Comparison of ENCODE assay signal across 16 mouse cellular contexts in the genomic region with DNA sequence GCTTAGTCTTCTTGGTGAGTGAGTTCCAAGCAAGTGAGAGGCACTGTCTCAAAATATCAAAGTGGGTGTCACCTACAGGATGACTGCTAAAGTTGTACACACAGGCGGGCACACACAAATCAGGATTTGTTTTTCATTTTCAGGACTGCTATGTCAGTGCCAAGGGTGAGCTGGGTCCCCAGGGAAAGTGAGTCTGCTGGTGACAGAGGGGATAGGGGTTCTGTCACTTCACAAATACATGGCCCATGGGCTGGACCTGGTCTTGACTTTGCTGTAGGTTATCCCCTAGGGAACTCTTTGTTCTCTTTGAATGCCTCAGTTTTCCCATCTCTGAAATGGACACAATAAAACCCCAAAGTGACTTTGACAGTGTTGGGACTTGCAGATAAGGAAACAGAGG.
"Had no signal": no experiment of that assay in that cellular context is flagged by ENCODE, and none has a peak within 500 bp of the region (broad histone marks: within the 10 kb centered on the region; RNA-seq: fewer than 3 reads in every experiment).

No protein-coding gene starts in this region.

- H3K27ac ChIP-seq: neural tube, embryonic 13.5 days; neural tube, embryonic 15.5 days; stomach, embryonic 15.5 days; stomach, postnatal 0 days had no signal

- H3K36me3 ChIP-seq: midbrain, embryonic 13.5 days; neural tube, embryonic 13.5 days; neural tube, embryonic 15.5 days; stomach, embryonic 15.5 days had no signal

- DNase-seq: lung, adult 18-20 months; lung, embryonic 14.5 days; lung, postnatal 10 days; lung, postnatal 4 days; right cerebral cortex, postnatal 14 days; thymus, adult 2 months; thymus, postnatal 25 days; thymus, postnatal 4 days had no signal

- ATAC-seq: midbrain, embryonic 13.5 days; midbrain, embryonic 16.5 days had no signal

- H3K4me3 ChIP-seq: midbrain, embryonic 13.5 days; myocyte; neural tube, embryonic 13.5 days; neural tube, embryonic 15.5 days; stomach, embryonic 15.5 days had no signal

- H3K4me2 ChIP-seq: lung, embryonic 14.5 days; midbrain, embryonic 11.5 days; midbrain, embryonic 13.5 days; neural tube, embryonic 13.5 days; neural tube, embryonic 15.5 days; stomach, embryonic 15.5 days had no signal

- H3K9me3 ChIP-seq: midbrain, embryonic 13.5 days; neural tube, embryonic 13.5 days; neural tube, embryonic 15.5 days; stomach, embryonic 15.5 days had no signal

- H3K27me3 ChIP-seq: stomach, embryonic 15.5 days had no signal

- H3K9ac ChIP-seq: lung, embryonic 14.5 days; midbrain, embryonic 13.5 days; neural tube, embryonic 13.5 days; neural tube, embryonic 15.5 days; stomach, embryonic 15.5 days had no signal
